Mouse (Mus musculus) forebrain, embryonic 12.5 days (tissue): ENCODE results near the gene Megf6. TPM values are rescaled to one million over a fixed set of nuclear protein-coding genes. Genes with fewer than 3 reads are reported as not detected.

Source experiments
- ATAC-seq: fragments of 200-750 bp; cut with Nextera tagmentation; 2 replicates; pipeline ENCODE4 v1.8.0; 2017; ENCODE audit warnings: moderate TSS enrichment; ENCODE audit not compliant: low FRiP score
- H3K27ac ChIP-seq: fragments of 300-500 bp; sonication (generic); 2 replicates; pipeline ENCODE4 v1.5.1; 2016; ENCODE audit warnings: mild to moderate bottlenecking
- H3K27me3 ChIP-seq: fragments of 300-500 bp; sonication (generic); 2 replicates; pipeline ENCODE4 v1.6.1; 2016; ENCODE audit warnings: mild to moderate bottlenecking
- H3K36me3 ChIP-seq: fragments of 300-500 bp; sonication (generic); replicated peaks from 2 replicates; pipeline ENCODE4 v1.6.1; 2016; ENCODE audit warnings: mild to moderate bottlenecking
- H3K4me1 ChIP-seq: fragments of 300-500 bp; sonication (generic); 2 replicates; pipeline ENCODE4 v1.6.1; 2016
- H3K4me2 ChIP-seq: fragments of 300-500 bp; sonication (generic); 2 replicates; pipeline ENCODE4 v1.6.1; 2016; ENCODE audit warnings: mild to moderate bottlenecking, moderate library complexity
- H3K4me3 ChIP-seq: fragments of 300-500 bp; sonication (generic); replicated peaks from 2 replicates; pipeline ENCODE4 v1.5.1; 2016; ENCODE audit warnings: mild to moderate bottlenecking
- H3K9ac ChIP-seq: fragments of 300-500 bp; sonication (generic); 2 replicates; pipeline ENCODE4 v1.6.1; 2016; ENCODE audit warnings: mild to moderate bottlenecking
- H3K9me3 ChIP-seq: fragments of 300-500 bp; sonication (generic); 2 replicates; pipeline ENCODE4 v1.6.1; 2016
- WGBS: fragments of 180-500 bp; shearing (Covaris S2); methylation state at CpG from one replicate; pipeline ENCODE4 v1.1.7; 2016; 5-methylcytosine and 5-hydroxymethylcytosine counted together
- polyA plus RNA-seq: library from polyadenylated mRNA; unstranded; fragments of >200 nt; fragmentation: Nextera tagmentation; extraction: Ambion mirVana; gene quantifications from 2 replicates; pipeline ENCODE4 v1.2.1, GENCODE M21; 2016

Megf6 gene
- polyA plus RNA-seq, 1 experiment from 2014 or later, result 21.7 TPM

DNA sequence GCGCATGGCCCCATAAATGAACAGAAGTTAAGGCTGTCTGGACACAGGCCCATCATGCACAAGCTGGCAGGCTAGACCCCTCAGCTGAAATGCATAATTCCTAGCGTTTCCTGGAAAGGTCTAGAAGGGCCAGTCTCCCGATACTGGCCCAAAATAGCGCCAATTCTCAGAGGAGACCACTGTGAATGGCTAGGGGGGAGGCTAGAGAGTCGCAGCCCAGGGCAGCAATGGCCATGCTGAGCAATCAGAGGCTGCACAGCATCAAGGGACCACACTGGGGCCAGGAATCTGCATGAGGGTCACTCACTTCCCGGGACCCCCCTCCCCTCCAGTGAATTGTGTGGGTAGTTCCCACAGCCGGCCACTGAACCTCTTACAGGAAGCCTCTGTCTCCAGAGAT is 113.1 kb downstream of the Megf6 start:
- H3K4me1 ChIP-seq, result no peaks in the 10 kb centered on the region
- H3K9me3 ChIP-seq, result no peaks in the 10 kb centered on the region
- no peaks in the 10 kb centered on the region for H3K36me3 ChIP-seq
- ATAC-seq, result no peak
- no peaks in the 10 kb centered on the region for H3K27me3 ChIP-seq
- 72% methylated on average over 7 of the region's 7 CpGs for WGBS
- no peak overlapping the region for H3K4me3 ChIP-seq
- H3K9ac ChIP-seq, result no peak overlapping the region
- no peak overlapping the region for H3K27ac ChIP-seq
- no peak overlapping the region for H3K4me2 ChIP-seq

DNA sequence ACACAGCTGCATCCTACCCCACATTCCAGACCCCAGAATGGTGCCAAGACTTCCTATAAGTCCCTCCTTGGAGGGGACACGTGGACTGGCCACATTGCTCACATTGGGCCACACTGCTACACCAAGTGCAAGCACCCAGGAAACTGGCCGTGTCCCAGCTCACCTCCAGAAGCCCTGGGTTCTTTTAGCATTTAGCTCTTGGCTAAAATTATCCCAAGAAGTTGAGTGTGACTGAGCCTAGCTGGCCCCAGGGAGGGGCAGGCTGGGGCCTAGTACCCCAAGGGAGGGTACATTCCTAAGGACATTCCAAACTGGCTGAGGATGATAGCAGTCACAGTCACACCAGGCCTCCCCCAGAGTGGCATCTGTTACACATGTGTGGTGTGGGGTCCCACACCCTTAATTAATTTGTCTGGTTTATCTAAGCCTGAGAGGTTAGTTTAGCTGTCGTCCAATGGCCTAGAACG is 123.2 kb downstream of the Megf6 start:
- WGBS, result 66% methylated on average over 4 of the region's 4 CpGs
- no peak overlapping the region for H3K4me2 ChIP-seq
- ATAC-seq, result no peak
- no peak overlapping the region for H3K4me3 ChIP-seq
- no peak overlapping the region for H3K9ac ChIP-seq
- H3K4me1 ChIP-seq, result peaks cover 6% of the 10 kb centered on the region; the same call in 1 of the 2 replicates
- peaks cover 22% of the 10 kb centered on the region for H3K27me3 ChIP-seq
- no peaks in the 10 kb centered on the region for H3K9me3 ChIP-seq
- no peak overlapping the region for H3K27ac ChIP-seq
- H3K36me3 ChIP-seq, result no peaks in the 10 kb centered on the region

DNA sequence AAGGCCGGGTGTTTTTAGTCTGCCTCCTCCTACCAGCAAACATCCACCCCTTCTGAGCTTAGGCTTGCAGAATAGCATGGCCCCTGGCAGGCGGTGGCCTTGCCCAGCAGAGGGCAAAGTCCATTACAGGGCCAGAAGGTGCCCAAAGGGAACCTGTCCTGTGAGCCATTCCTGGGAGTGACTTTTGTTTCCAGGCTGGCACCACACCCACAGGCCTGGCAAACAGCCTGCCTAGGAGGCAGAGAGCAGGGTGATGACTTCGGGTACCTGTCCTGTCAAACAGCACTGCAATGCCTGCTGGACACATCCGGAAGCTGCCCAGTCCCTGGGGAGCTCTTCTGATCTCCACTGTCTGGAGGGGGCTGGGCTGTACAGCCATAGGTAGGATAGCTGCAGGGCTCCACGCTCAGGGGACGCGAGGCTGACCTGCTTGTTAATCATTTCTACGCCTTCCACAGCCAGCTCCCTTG is 123.8 kb downstream of the Megf6 start:
- peaks cover 27% of the 10 kb centered on the region for H3K27me3 ChIP-seq
- H3K4me2 ChIP-seq, result no peak overlapping the region
- ATAC-seq, result no peak
- H3K4me1 ChIP-seq, result peaks cover 6% of the 10 kb centered on the region; the same call in 1 of the 2 replicates
- H3K4me3 ChIP-seq, result no peak overlapping the region
- no peak overlapping the region for H3K9ac ChIP-seq
- 73% methylated on average over 8 of the region's 8 CpGs for WGBS
- H3K36me3 ChIP-seq, result no peaks in the 10 kb centered on the region
- no peaks in the 10 kb centered on the region for H3K9me3 ChIP-seq
- no peak overlapping the region for H3K27ac ChIP-seq

DNA sequence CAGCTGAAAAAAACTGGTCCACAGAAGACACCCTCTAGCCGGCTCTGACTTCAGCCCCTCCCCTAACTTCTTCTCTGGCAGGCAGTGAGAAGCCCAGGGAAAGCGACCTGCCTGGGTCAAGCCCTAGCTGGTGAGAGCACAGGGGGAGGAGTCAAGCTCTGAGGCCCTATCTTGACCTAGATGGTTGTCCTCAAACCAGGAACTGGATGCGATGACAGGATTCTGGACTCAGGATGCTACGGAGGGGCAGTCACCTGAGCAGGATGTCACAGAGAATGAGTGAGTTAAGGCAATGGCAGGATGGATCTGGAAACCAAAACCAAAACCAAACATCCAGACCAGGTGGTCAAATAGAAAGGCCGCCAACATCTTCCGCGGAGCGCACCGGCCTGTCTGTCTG is 127.2 kb downstream of the Megf6 start:
- Histone ChIP-seq H3K9ac (no peak overlapping the region), H3K36me3 (no peaks in the 10 kb centered on the region), H3K4me3 (no peak overlapping the region), H3K4me1 (peaks cover 15% of the 10 kb centered on the region), H3K27me3 (peaks cover 59% of the 10 kb centered on the region), H3K27ac (no peak overlapping the region), H3K9me3 (no peaks in the 10 kb centered on the region), H3K4me2 (no peak overlapping the region)
- 43% methylated on average over 9 of the region's 9 CpGs for WGBS
- no peak for ATAC-seq

DNA sequence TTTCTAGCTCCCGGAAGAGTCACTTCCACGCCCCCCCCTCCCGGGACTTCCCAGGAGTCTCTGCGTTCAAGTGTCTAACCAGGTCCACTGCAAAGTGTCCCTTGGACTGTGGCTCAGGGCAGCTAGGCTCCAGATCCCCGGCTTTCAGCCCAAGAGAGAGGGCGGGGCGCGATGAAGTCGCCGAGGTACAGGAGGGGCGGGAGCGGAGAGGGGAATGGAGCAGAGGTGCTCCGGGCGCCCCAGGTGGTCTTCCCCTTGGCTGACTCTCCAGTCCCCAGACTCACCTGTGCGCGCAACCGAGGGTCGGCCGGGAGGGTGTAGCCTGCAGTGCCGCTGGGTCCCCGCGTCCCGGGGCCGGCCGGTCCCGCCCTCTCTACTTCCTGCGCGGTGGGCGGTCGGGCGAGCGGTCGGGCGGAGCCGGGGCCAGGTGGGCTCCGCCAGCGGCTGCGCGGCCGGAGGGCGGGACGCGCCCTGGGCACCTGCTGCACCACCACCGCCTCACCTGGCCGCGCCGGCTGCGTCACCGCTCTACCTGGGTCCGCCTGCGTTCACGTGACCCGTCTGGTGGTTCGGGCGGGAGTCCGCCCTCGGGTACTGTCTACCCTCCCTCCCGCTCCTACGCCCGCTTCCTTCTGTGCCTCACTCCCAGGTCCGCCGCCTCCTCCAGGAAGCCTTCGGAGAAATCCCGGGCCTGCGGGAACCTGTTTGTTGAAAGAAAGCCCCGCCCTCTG is 129.2 kb downstream of the Megf6 start:
- Histone ChIP-seq H3K9ac (no peak overlapping the region; the same call in 1 of the 2 replicates), H3K4me2 (peak overlapping the region; percentile 91), H3K27me3 (peaks cover 61% of the 10 kb centered on the region), H3K4me3 (peak overlapping the region; percentile 50), H3K4me1 (peaks cover 11% of the 10 kb centered on the region), H3K27ac (no peak overlapping the region), H3K9me3 (no peaks in the 10 kb centered on the region), H3K36me3 (no peaks in the 10 kb centered on the region)
- ATAC-seq, result peak; percentile 27; the same call in 1 of the 2 replicates
- 2% methylated on average over 66 of the region's 66 CpGs for WGBS

DNA sequence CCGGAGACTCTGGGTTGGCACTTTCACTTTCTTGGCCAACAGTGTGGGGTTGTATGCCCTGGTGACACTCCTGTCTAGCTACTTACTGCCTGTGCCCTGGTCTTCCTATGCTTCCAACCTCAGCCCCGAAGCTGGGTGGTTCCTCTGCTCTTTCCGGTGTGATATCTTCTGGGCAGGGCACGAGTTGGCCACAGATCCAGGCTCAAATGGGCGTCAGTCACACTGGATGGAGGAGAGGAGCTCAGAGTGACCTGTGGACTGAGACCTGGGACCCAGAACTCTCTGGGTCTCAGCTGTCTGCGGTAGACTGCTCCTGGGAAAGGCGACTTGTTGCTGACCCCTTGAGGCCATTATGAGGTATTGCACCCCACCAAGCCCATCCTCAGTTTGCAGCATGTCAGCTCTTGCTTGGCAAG is 130.9 kb downstream of the Megf6 start, which contains the start of gene Arhgef16:
Gene Arhgef16, minus strand, starts transcription at position 211 of the 416 bp plus-strand sequence.
- no peaks in the 10 kb centered on the region for H3K9me3 ChIP-seq

DNA sequence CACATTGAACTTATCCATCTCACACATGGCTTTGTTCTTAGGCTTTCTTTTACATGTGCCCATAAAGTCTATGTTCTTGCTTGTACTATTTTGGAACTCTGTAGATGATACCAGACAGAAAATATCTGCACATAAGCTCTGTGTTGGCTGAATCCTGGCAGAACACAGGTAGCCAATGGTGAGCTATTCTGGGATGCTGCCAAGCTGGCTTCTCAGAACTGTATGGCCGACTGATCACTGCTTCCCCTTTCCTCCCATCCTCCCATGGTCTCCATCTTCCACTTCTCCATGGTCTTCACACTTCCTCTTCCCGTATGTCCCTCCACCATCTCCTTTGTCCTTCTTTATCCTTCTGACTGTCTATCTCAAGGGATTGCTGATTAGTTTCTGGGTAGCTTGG is 138.6 kb downstream of the Megf6 start:
- Histone ChIP-seq H3K27ac (no peak overlapping the region), H3K4me2 (no peak overlapping the region), H3K9ac (no peak overlapping the region), H3K9me3 (no peaks in the 10 kb centered on the region), H3K4me3 (no peak overlapping the region), H3K4me1 (peaks cover 10% of the 10 kb centered on the region; the same call in 1 of the 2 replicates), H3K27me3 (no peaks in the 10 kb centered on the region; the same call in 1 of the 2 replicates), H3K36me3 (no peaks in the 10 kb centered on the region)
- 88% methylated on average over 2 of the region's 2 CpGs for WGBS
- no peak for ATAC-seq

More for the DNA sequence above, 130.9 kb downstream of the Megf6 start, which contains the start of gene Arhgef16:
- Histone ChIP-seq H3K4me2 (no peak within 1 kb of the TSS), H3K4me3 (no peak within 1 kb of the TSS), H3K27me3 (peaks cover 61% of the 10 kb centered on the region), H3K27ac (no peak within 1 kb of the TSS), H3K36me3 (no peaks in the 10 kb centered on the region), H3K9ac (no peak within 1 kb of the TSS), H3K4me1 (peaks cover 11% of the 10 kb centered on the region)
- 26% methylated on average over 7 of the region's 7 CpGs for WGBS
- peak; percentile 46; the same call in 1 of the 2 replicates for ATAC-seq

DNA sequence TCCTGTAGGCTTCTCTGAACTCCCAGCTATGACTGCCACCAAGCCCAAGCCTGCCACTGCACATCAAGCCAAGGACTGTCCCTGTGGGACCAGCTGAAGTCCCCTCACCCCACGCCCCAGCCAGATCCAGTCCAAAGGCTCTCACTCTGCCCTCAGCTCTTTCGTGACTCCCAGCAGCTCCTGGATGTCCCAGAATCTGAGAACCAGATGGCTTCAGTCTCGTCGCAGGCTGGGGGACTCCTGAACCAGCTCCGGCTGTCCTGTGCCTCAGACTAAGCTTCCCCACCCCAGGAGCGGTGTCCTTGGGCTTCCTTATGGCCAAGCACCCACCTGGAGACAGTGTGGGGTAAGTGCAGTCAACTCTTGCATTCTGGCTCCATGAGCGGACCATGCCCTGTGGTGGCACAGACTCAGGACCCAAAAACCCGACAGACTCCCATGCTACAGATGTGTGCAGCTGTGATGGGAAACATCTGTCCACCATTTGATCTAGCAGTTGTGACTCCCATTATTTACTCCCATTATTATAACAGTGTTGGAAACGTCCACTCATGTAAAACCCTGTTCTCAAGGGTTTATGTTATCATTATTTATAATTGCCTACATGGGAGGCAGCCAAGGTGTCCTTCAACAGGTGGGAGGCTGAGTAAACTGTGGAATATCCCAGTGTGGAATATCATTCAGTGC is 140.2 kb downstream of the Megf6 start:
- H3K27me3 ChIP-seq, result no peaks in the 10 kb centered on the region; the same call in 1 of the 2 replicates
- H3K4me3 ChIP-seq, result no peak overlapping the region
- peaks cover 10% of the 10 kb centered on the region; the same call in 1 of the 2 replicates for H3K4me1 ChIP-seq
- H3K36me3 ChIP-seq, result no peaks in the 10 kb centered on the region
- WGBS, result 85% methylated on average over 9 of the region's 9 CpGs
- no peak overlapping the region for H3K27ac ChIP-seq
- no peak overlapping the region for H3K9ac ChIP-seq
- ATAC-seq, result no peak
- no peaks in the 10 kb centered on the region for H3K9me3 ChIP-seq
- H3K4me2 ChIP-seq, result no peak overlapping the region

DNA sequence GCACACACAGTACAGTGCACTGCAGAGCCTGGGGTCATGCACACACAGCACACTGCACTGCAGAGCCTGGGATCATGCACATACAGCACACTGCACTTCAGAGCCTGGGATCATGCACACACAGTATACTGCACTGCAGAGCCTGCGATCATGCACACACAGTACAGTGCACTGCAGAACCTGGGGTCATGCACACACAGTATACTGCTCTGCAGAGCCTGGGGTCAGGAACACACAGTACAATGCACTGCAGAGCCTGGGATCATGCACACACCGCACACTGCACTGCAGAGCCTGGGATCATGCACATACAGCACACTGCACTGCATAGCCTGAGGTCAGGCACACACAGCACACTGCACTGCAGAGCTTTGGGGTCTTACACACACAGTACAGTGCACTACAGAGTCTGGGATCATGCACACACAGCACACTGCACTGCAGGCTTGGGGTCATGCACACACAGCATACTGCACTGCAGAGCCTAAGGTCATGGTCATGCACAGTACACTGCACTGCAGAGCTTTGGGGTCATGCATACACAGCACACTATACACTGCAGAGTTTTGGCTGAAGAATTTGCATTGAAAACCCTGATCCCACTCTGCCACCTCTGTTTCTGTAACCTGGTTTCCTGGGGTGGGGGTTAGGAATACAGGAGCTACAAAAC is 141.7 kb downstream of the Megf6 start:
- WGBS, result 85% methylated on average over 2 of the region's 2 CpGs
- H3K27ac ChIP-seq, result peak overlapping the region; percentile 71
- no peak overlapping the region for H3K4me2 ChIP-seq
- ATAC-seq, result no peak
- H3K9ac ChIP-seq, result no peak overlapping the region
- H3K4me3 ChIP-seq, result no peak overlapping the region
- H3K36me3 ChIP-seq, result no peaks in the 10 kb centered on the region
- peaks cover 14% of the 10 kb centered on the region for H3K4me1 ChIP-seq
- H3K9me3 ChIP-seq, result no peaks in the 10 kb centered on the region
- no peaks in the 10 kb centered on the region; the same call in 1 of the 2 replicates for H3K27me3 ChIP-seq

DNA sequence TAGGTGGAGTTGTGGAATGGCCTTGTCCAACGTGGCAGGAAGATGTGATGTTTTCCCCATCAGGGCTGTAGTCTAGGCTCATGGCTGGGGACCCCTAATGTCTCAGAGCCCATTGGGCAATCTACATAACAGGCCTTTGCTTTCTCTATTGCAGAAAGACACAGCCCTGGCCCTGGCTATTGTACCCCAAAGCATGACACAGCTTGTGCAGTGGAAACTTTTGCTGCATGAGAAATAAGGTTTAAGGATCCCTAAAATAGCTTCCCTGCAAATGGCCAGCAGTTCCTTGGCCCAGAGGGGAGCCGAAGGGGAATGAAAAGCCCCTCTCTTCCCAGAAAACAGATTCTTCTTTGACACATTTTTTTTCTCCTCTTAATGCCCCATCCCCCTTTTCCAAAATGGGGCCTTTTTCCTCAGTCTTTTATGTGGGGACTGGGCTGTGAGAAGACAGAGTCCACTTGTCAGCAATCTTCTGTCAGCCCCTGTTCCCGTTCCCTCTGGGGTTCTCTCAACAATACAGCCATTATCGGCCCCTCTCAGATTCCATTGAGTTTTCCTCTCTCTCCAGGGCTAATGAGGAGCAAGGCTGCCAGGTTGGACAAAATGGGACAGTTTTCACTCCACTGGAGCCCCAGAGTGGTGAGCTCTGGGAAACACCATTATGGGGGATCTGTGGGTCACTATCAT is 142.5 kb downstream of the Megf6 start:
- Histone ChIP-seq H3K36me3 (peaks cover 1% of the 10 kb centered on the region; the same call in 1 of the 2 replicates), H3K27me3 (no peaks in the 10 kb centered on the region; the same call in 1 of the 2 replicates), H3K4me3 (no peak overlapping the region), H3K4me2 (no peak overlapping the region), H3K4me1 (peaks cover 14% of the 10 kb centered on the region), H3K9ac (no peak overlapping the region), H3K9me3 (no peaks in the 10 kb centered on the region), H3K27ac (peak overlapping the region; percentile 71)
- ATAC-seq, result peak; percentile 58; the same call in 1 of the 2 replicates
- WGBS, result 18% methylated on average over 4 of the region's 4 CpGs

DNA sequence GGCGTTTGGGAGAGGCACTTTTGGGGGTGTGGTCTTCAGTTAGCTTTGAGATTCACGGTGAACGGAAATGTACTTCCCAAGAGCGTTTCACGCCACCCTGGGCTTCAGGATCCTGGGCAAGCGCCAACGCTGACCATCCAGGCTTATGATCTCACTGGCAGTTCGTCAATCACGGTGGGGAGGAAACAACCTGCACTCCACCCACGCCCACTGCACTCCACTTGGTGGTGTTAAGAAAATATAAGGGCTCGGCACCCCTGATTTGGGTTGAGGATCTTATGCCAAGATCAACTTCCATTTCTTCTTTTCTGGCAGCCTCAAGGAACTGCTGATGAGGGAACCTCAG is 143.1 kb downstream of the Megf6 start:
- no peaks in the 10 kb centered on the region; the same call in 1 of the 2 replicates for H3K27me3 ChIP-seq
- peaks cover 7% of the 10 kb centered on the region for H3K36me3 ChIP-seq
- peaks cover 14% of the 10 kb centered on the region for H3K4me1 ChIP-seq
- H3K4me2 ChIP-seq, result no peak overlapping the region
- no peaks in the 10 kb centered on the region for H3K9me3 ChIP-seq
- 65% methylated on average over 11 of the region's 11 CpGs for WGBS
- ATAC-seq, result no peak
- peak overlapping the region; percentile 71 for H3K27ac ChIP-seq
- H3K9ac ChIP-seq, result no peak overlapping the region
- no peak overlapping the region for H3K4me3 ChIP-seq
